11 mouse cellular contexts compared by ENCODE assay signal in the genomic region with DNA sequence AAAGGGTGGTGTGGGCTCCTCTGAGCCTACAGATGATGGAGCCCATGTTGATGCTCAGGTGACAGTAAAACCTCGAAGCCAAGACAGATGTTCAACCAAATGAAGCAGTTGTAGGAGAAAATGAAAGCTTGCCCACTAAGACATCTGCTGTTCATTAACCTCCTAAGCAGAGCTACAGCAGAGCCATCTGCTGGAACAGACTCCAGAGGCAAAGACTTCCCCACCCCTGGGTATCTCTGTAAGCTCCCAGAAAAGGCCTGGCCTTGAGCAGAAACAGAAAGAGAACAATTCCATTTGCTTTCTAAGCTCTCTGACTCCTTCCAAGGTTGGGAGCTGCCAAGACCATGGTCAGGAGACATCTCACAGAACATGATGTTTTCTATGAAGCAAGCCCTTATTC. TPM values are rescaled to one million over a fixed set of nuclear protein-coding genes. Genes with fewer than 3 reads are reported as not detected.
DNase-seq lines count a peak whose midpoint lies in the region; ATAC-seq and TF ChIP-seq lines count a peak whose summit lies in the region.
"Had no signal": no experiment of that assay in that cellular context is flagged by ENCODE, and none has a peak within 500 bp of the region (broad histone marks: within the 10 kb centered on the region; RNA-seq: fewer than 3 reads in every experiment).

No protein-coding gene starts in this region.

- peak overlapping the region; percentile 52 for H3K27ac ChIP-seq in forebrain, embryonic 15.5 days (replicated peaks)
- H3K27ac ChIP-seq in midbrain, embryonic 16.5 days (ENCODE audit: low read length), result peak overlapping the region; percentile 72
- no peak overlapping the region for H3K27ac ChIP-seq in thymus, adult 2 months (ENCODE audit: control insufficient read depth, insufficient read depth, low read length)

- ATAC-seq in forebrain, embryonic 15.5 days (replicated peaks), result no peak
- no peak for ATAC-seq in midbrain, embryonic 16.5 days
- ATAC-seq: CD4-positive, CD25-positive, alpha-beta regulatory T cell, adult 4 months had no signal

- intact Hi-C loops in gastrocnemius, postnatal 36 days (cut with DNase I), result no loop called here

- no peaks in the 10 kb centered on the region for H3K27me3 ChIP-seq in forebrain, embryonic 15.5 days
- H3K27me3 ChIP-seq in midbrain, embryonic 16.5 days (ENCODE audit: control insufficient read depth, insufficient read depth, low read depth, low read length), result no peaks in the 10 kb centered on the region
- no peaks in the 10 kb centered on the region for H3K27me3 ChIP-seq in thymus, adult 2 months (ENCODE audit: control insufficient read depth, insufficient read depth, low read length)

- H3K4me1 ChIP-seq in forebrain, embryonic 15.5 days, result peaks cover 81% of the 10 kb centered on the region
- peaks cover 80% of the 10 kb centered on the region for H3K4me1 ChIP-seq in midbrain, embryonic 16.5 days (ENCODE audit: control insufficient read depth, insufficient read depth, low read length)
- H3K4me1 ChIP-seq in thymus, adult 2 months (replicated peaks; ENCODE audit: control insufficient read depth, insufficient read depth, low read length), result no peaks in the 10 kb centered on the region

- peak; percentile 7 for DNase-seq in gastrocnemius, adult 18-20 months (ENCODE audit: low spot score)
- no peak for DNase-seq in gastrocnemius, postnatal 36 days
- peak; percentile 82 for DNase-seq in NIH3T3 (ENCODE audit: low read depth)
- no peak for DNase-seq in kidney, postnatal 36 days
- no peak for DNase-seq in thymus, adult 2 months
- no peak for DNase-seq in B cell, adult 2 months
- DNase-seq: cerebellum, adult 8-10 months; lung, adult 2 months had no signal

- TF ChIP-seq POLR2A in thymus, adult 2 months (IDR thresholded peaks at IDR 0.05; ENCODE audit: control insufficient read depth, extremely low read depth, insufficient read depth, low read length, poor library complexity), result no peak

- H3K4me3 ChIP-seq in forebrain, embryonic 15.5 days, result no peak overlapping the region
- no peak overlapping the region for H3K4me3 ChIP-seq in midbrain, embryonic 16.5 days (ENCODE audit: low read depth, low read length)
- no peak overlapping the region for H3K4me3 ChIP-seq in thymus, adult 2 months (ENCODE audit: control insufficient read depth, insufficient read depth, low read length)

- H3K4me2 ChIP-seq in forebrain, embryonic 15.5 days (replicated peaks), result no peak overlapping the region
- no peak overlapping the region for H3K4me2 ChIP-seq in midbrain, embryonic 16.5 days (ENCODE audit: low read length)

- H3K9me3 ChIP-seq in forebrain, embryonic 15.5 days, result no peaks in the 10 kb centered on the region
- no peaks in the 10 kb centered on the region for H3K9me3 ChIP-seq in midbrain, embryonic 16.5 days (replicated peaks; ENCODE audit: control insufficient read depth, low read length, poor library complexity, severe bottlenecking)

- 39% methylated on average over 1 of the region's 1 CpGs for WGBS in forebrain, embryonic 15.5 days
- 21% methylated on average over 1 of the region's 1 CpGs for WGBS in midbrain, embryonic 16.5 days
- WGBS in thymus, adult 2 months, result 8% methylated on average over 1 of the region's 1 CpGs

- no peak overlapping the region for H3K9ac ChIP-seq in forebrain, embryonic 15.5 days (replicated peaks)
- no peak overlapping the region for H3K9ac ChIP-seq in midbrain, embryonic 16.5 days (ENCODE audit: low read depth, low read length)

- no peaks in the 10 kb centered on the region for H3K36me3 ChIP-seq in forebrain, embryonic 15.5 days
- H3K36me3 ChIP-seq in midbrain, embryonic 16.5 days (ENCODE audit: control insufficient read depth, insufficient read depth, low read length), result no peaks in the 10 kb centered on the region
- no peaks in the 10 kb centered on the region for H3K36me3 ChIP-seq in thymus, adult 2 months (ENCODE audit: control insufficient read depth, insufficient read depth, low read length)

- no peak for TF ChIP-seq CTCF in thymus, adult 2 months (IDR thresholded peaks at IDR 0.05; ENCODE audit: borderline replicate concordance, control insufficient read depth, extremely low read depth, insufficient read depth, low read length, poor library complexity)

RNA-seq across cellular contexts. Expression of gene Srgap3, which starts 47.4 kb away (rescaled TPM):
- 1 to 10 TPM in 1 of 2 experiments, under 1 TPM in 1; 0.71 to 1.1 TPM for total RNA-seq in gastrocnemius, adult 18-20 months (2021)
- total RNA-seq in gastrocnemius, postnatal 36 days (2021), result 1 to 10 TPM; 1.2 to 1.3 TPM
- polyA plus RNA-seq in forebrain, embryonic 15.5 days (2015; fragmentation: Nextera tagmentation; extraction: Ambion mirVana), result 33.7 and 34.0 TPM in 2 replicates
- 37.4 and 38.6 TPM in 2 replicates for polyA plus RNA-seq in midbrain, embryonic 16.5 days (2015; fragmentation: Nextera tagmentation; extraction: Ambion mirVana)
- polyA plus RNA-seq in thymus, adult 2 months (2012; rRNA removed), result 3.7 and 3.8 TPM in 2 replicates

Comparison
In these comparisons a context has a peak if more than half of its experiments do, and no peak if none do; other contexts are left out.
1. DNase-seq: peak in gastrocnemius, adult 18-20 months (single experiment) and NIH3T3 (single experiment); none in gastrocnemius, postnatal 36 days (0 of 2), kidney, postnatal 36 days (0 of 2), thymus, adult 2 months (single experiment) and B cell, adult 2 months (0 of 2).